Mouse (Mus musculus) forebrain, postnatal 0 days (tissue): ENCODE measurements around the gene Hand2. TPM values are rescaled to one million over a fixed set of nuclear protein-coding genes. Genes with fewer than 3 reads are reported as not detected.

ENCODE experiments used
- ATAC-seq: fragments of 200-750 bp; cut with Nextera tagmentation; 2 replicates; pipeline ENCODE4 v1.8.0; 2017; ENCODE audit warnings: mild to moderate bottlenecking, moderate library complexity
- DNase-seq: peaks from one replicate; pipeline ENCODE4 v3.0.0-alpha.2; 2015
- H3K27ac ChIP-seq: fragments of 300-500 bp; sonication (generic); 2 replicates; pipeline ENCODE4 v1.5.1; 2014; ENCODE audit warnings: low read depth, mild to moderate bottlenecking, antibody characterized with exemption, low read length, moderate library complexity, mixed read lengths
- H3K27me3 ChIP-seq: fragments of 300-500 bp; sonication (generic); 2 replicates; pipeline ENCODE4 v1.6.1; 2014; ENCODE audit warnings: mild to moderate bottlenecking, low read length, mixed read lengths; ENCODE audit not compliant: insufficient read depth
- H3K36me3 ChIP-seq: fragments of 300-500 bp; sonication (generic); 2 replicates; pipeline ENCODE4 v1.6.1; 2014; ENCODE audit warnings: mild to moderate bottlenecking, moderate library complexity; ENCODE audit not compliant: insufficient read depth
- H3K4me1 ChIP-seq: fragments of 300-500 bp; sonication (generic); 2 replicates; pipeline ENCODE4 v1.6.1; 2014; ENCODE audit warnings: antibody characterized with exemption; ENCODE audit not compliant: insufficient read depth
- H3K4me2 ChIP-seq: fragments of 300-500 bp; sonication (generic); 2 replicates; pipeline ENCODE4 v1.6.1; 2014; ENCODE audit warnings: low read depth, mild to moderate bottlenecking, moderate library complexity
- H3K4me3 ChIP-seq: fragments of 300-500 bp; sonication (generic); 2 replicates; pipeline ENCODE4 v1.5.1; 2014; ENCODE audit warnings: low read depth, low read length, mixed read lengths
- H3K9ac ChIP-seq: fragments of 300-500 bp; sonication (generic); 2 replicates; pipeline ENCODE4 v1.6.1; 2014; ENCODE audit warnings: mild to moderate bottlenecking
- H3K9me3 ChIP-seq: fragments of 300-500 bp; sonication (generic); 2 replicates; pipeline ENCODE4 v1.6.1; 2016; ENCODE audit warnings: low read length
- CTCF ChIP-seq: sonication (generic); IDR thresholded peaks from 2 replicates; pipeline ENCODE4 v1.5.1; 2016; ENCODE audit warnings: antibody characterized with exemption, control low read depth, low read depth
- WGBS: fragments of 180-500 bp; shearing (Covaris S2); extraction: QIAGEN DNeasy Blood & Tissue Kit; methylation state at CpG from one replicate; pipeline ENCODE4 v1.1.7; 2014; 5-methylcytosine and 5-hydroxymethylcytosine counted together
- polyA plus RNA-seq: library from polyadenylated mRNA; unstranded; fragments of >200 nt; fragmentation: Nextera tagmentation; extraction: Ambion mirVana; gene quantifications from 2 replicates; pipeline ENCODE4 v1.2.1, GENCODE M21; 2015
- total RNA-seq: library from RNA; depleted of rRNA; stranded (reverse); fragments of >200 nt; gene quantifications from 2 replicates; pipeline ENCODE4 v1.2.3, GENCODE M21; 2014; rRNA removed

The Hand2 gene
- total RNA-seq (not detected in 2 replicates), polyA plus RNA-seq (not detected in 2 replicates)

- H3K27me3 ChIP-seq = peaks cover 91% of the 10 kb centered on the region
- 1% methylated on average over 78 of the region's 83 CpGs for WGBS
Observed at GRCm38 (mm10) chr8:57320851-57321743, at the start of gene Hand2. Gene Hand2 (plus strand): TSS chr8:57320983.

DNA sequence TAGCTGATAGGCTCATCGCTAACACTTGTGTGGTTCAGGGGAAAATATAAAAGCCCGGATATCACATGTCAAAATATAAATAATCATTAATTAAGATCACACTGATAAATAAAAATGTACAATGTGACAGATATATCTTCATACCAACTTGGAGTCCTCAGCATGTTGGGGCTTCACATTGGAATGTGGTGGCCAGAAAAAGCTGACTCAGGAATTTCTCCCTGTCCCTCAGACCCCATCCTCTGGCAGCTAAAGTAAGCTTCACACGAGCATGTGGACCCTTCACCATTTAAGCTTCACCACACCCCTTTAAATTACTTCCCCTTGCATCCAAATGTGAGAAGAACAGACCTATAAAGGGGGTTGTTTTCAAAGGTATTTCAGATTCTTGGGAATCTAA, 47.7 kb upstream of the Hand2 start:
- 68% methylated on average over 3 of the region's 3 CpGs for WGBS
- Histone ChIP-seq H3K4me2 (no peak overlapping the region), H3K36me3 (no peaks in the 10 kb centered on the region), H3K4me3 (no peak overlapping the region), H3K27ac (no peak overlapping the region), H3K9ac (no peak overlapping the region), H3K4me1 (no peaks in the 10 kb centered on the region), H3K9me3 (no peaks in the 10 kb centered on the region), H3K27me3 (no peaks in the 10 kb centered on the region)
- no peak for ATAC-seq
- no peak for TF ChIP-seq CTCF
- no peak for DNase-seq

More at GRCm38 (mm10) chr8:57320851-57321743, at the start of gene Hand2:
- Histone ChIP-seq H3K4me3 (peak within 1 kb of the TSS; percentile 17), H3K9ac (no peak within 1 kb of the TSS), H3K9me3 (no peaks in the 10 kb centered on the region), H3K4me1 (no peaks in the 10 kb centered on the region), H3K4me2 (peak within 1 kb of the TSS; percentile 42), H3K36me3 (no peaks in the 10 kb centered on the region), H3K27ac (no peak within 1 kb of the TSS)
- ATAC-seq = peak; percentile 32; the same call in 1 of the 2 replicates
- peak; percentile 55 for DNase-seq
- no peak for TF ChIP-seq CTCF

DNA sequence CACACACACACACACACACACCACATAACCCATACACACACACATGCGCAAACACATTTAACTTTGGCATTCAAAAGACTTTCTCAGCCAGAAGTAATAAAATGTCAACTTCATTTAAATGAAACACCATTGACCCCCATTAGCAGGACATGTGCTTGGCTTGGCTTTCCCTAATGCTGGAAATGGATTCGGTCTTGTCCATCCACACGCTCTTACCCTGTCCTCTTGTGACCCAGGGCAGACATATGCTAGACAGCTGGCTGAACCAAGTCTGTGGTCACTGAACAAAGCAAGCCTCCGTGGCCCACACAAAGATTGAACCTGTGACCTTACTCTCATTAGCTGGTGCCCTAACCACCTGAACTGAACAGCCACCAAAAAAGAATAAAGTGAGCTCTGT, 27.3 kb upstream of the Hand2 start:
- ATAC-seq = no peak
- no peak for TF ChIP-seq CTCF
- WGBS = 74% methylated on average over 4 of the region's 4 CpGs

GRCm38 (mm10) chr8:57303513-57303912, 17.3 kb upstream of the Hand2 start:
- Histone ChIP-seq H3K27me3 (peaks cover 13% of the 10 kb centered on the region), H3K27ac (no peak overlapping the region), H3K4me3 (no peak overlapping the region), H3K4me2 (no peak overlapping the region), H3K36me3 (no peaks in the 10 kb centered on the region), H3K9ac (no peak overlapping the region), H3K4me1 (no peaks in the 10 kb centered on the region), H3K9me3 (no peaks in the 10 kb centered on the region)
- WGBS = 64% methylated on average over 1 of the region's 1 CpGs
- ATAC-seq (no peak), DNase-seq (no peak)
- no peak for TF ChIP-seq CTCF

More for the DNA sequence above, 27.3 kb upstream of the Hand2 start:
- H3K36me3 ChIP-seq = no peaks in the 10 kb centered on the region
- H3K27ac ChIP-seq = no peak overlapping the region
- no peaks in the 10 kb centered on the region for H3K9me3 ChIP-seq
- H3K27me3 ChIP-seq = no peaks in the 10 kb centered on the region
- no peak overlapping the region for H3K4me2 ChIP-seq
- DNase-seq = no peak
- no peaks in the 10 kb centered on the region for H3K4me1 ChIP-seq
- no peak overlapping the region for H3K9ac ChIP-seq
- H3K4me3 ChIP-seq = no peak overlapping the region

GRCm38 (mm10) chr8:57304944-57305343, 15.8 kb upstream of the Hand2 start:
- Histone ChIP-seq H3K9me3 (no peaks in the 10 kb centered on the region), H3K9ac (no peak overlapping the region), H3K36me3 (no peaks in the 10 kb centered on the region), H3K4me2 (no peak overlapping the region), H3K27me3 (peaks cover 24% of the 10 kb centered on the region), H3K4me3 (no peak overlapping the region), H3K27ac (no peak overlapping the region), H3K4me1 (no peaks in the 10 kb centered on the region)
- TF ChIP-seq CTCF = no peak
- whole genome bisulfite sequencing = 65% methylated on average over 11 of the region's 11 CpGs
- DNase-seq = no peak
- ATAC-seq = no peak

GRCm38 (mm10) chr8:57306441-57306840, 14.3 kb upstream of the Hand2 start:
- no peak for ATAC-seq
- Histone ChIP-seq H3K9ac (no peak overlapping the region), H3K4me2 (no peak overlapping the region), H3K9me3 (no peaks in the 10 kb centered on the region), H3K27ac (no peak overlapping the region), H3K4me1 (no peaks in the 10 kb centered on the region), H3K4me3 (no peak overlapping the region), H3K36me3 (no peaks in the 10 kb centered on the region), H3K27me3 (peaks cover 34% of the 10 kb centered on the region)
- no peak for DNase-seq
- TF ChIP-seq CTCF = no peak
- WGBS = 15% methylated on average over 1 of the region's 1 CpGs

GRCm38 (mm10) chr8:57309844-57310485, 10.8 kb upstream of the Hand2 start:
- H3K4me1 ChIP-seq = no peaks in the 10 kb centered on the region
- no peak overlapping the region for H3K4me2 ChIP-seq
- no peak for TF ChIP-seq CTCF
- H3K9ac ChIP-seq = no peak overlapping the region
- DNase-seq (peak; percentile 51), ATAC-seq (no peak)
- H3K9me3 ChIP-seq = no peaks in the 10 kb centered on the region
- no peak overlapping the region for H3K27ac ChIP-seq
- H3K4me3 ChIP-seq = no peak overlapping the region
- 9% methylated on average over 1 of the region's 1 CpGs for WGBS
- peaks cover 67% of the 10 kb centered on the region for H3K27me3 ChIP-seq
- H3K36me3 ChIP-seq = no peaks in the 10 kb centered on the region
